7 mouse cellular contexts compared by ENCODE assay signal in genomic region chr1:136588908-136589307, GRCm38 (mm10). TPM values are rescaled to one million over a fixed set of nuclear protein-coding genes. Genes with fewer than 3 reads are reported as not detected.
DNase-seq lines count a peak whose midpoint lies in the region; ATAC-seq and TF ChIP-seq lines count a peak whose summit lies in the region.

No protein-coding gene starts in this region.

- 0 out of 2 replicates have a peak overlapping the region, but pooled peaks have one; percentile 31 for H3K9ac ChIP-seq in lung, embryonic 14.5 days
- H3K9ac ChIP-seq in limb, embryonic 12.5 days (replicated peaks), result no peak overlapping the region; the same call in 1 of the 2 replicates

- 9% methylated on average over 9 of the region's 9 CpGs for WGBS in lung, embryonic 14.5 days
- WGBS in forebrain, embryonic 10.5 days, result 19% methylated on average over 9 of the region's 9 CpGs
- WGBS in limb, embryonic 12.5 days, result 6% methylated on average over 9 of the region's 9 CpGs
- 25% methylated on average over 9 of the region's 9 CpGs for WGBS in lung, adult 2 months

- H3K9me3 ChIP-seq in lung, embryonic 14.5 days (ENCODE audit: low read depth, low read length), result no peaks in the 10 kb centered on the region
- H3K9me3 ChIP-seq in forebrain, embryonic 10.5 days, result no peaks in the 10 kb centered on the region
- no peaks in the 10 kb centered on the region for H3K9me3 ChIP-seq in limb, embryonic 12.5 days

- peak overlapping the region; percentile 18; the same call in 1 of the 2 replicates for H3K4me3 ChIP-seq in lung, embryonic 14.5 days (ENCODE audit: low read depth, low read length)
- H3K4me3 ChIP-seq in forebrain, embryonic 10.5 days, result peak overlapping the region; percentile 30
- peak overlapping the region; percentile 25 for H3K4me3 ChIP-seq in limb, embryonic 12.5 days (replicated peaks)
- no peak overlapping the region for H3K4me3 ChIP-seq in lung, adult 2 months (replicated peaks; ENCODE audit: extremely low read depth, low read depth, low read length)

- no peak overlapping the region for H3K27ac ChIP-seq in lung, embryonic 14.5 days (ENCODE audit: low read depth)
- H3K27ac ChIP-seq in forebrain, embryonic 10.5 days, result no peak overlapping the region
- H3K27ac ChIP-seq in limb, embryonic 12.5 days, result no peak overlapping the region

- ATAC-seq in lung, embryonic 14.5 days (ENCODE audit: insufficient read depth), result peak; percentile 77
- 0 out of 2 replicates have a peak, but pooled peaks have one; percentile 16 for ATAC-seq in limb, embryonic 12.5 days (ENCODE audit: insufficient number of reproducible peaks, insufficient read depth, low FRiP score, low TSS enrichment, low read depth)

- peak; percentile 34 for DNase-seq in lung, embryonic 14.5 days
- DNase-seq in lung, adult 18-20 months, result no peak
- DNase-seq in forebrain, embryonic 10.5 days (ENCODE audit: extremely low spot score, low spot score), result peak; percentile 38
- peak; percentile 59 for DNase-seq in retina, postnatal 1 day
- DNase-seq in lung, adult 2 months, result no peak
- no peak for DNase-seq in kidney, postnatal 25 days

- no peak for TF ChIP-seq CTCF in lung, embryonic 14.5 days (IDR thresholded peaks at IDR 0.05; ENCODE audit: low read depth)
- TF ChIP-seq CTCF in lung, adult 2 months (IDR thresholded peaks at IDR 0.05; ENCODE audit: insufficient read depth, low read length), result no peak

- 0 out of 2 replicates have a peak, but pooled peaks cover 4% of the 10 kb centered on the region for H3K4me1 ChIP-seq in lung, embryonic 14.5 days (ENCODE audit: insufficient read depth)
- H3K4me1 ChIP-seq in forebrain, embryonic 10.5 days, result peaks cover 23% of the 10 kb centered on the region
- peaks cover 21% of the 10 kb centered on the region for H3K4me1 ChIP-seq in limb, embryonic 12.5 days (replicated peaks)
- no peaks in the 10 kb centered on the region for H3K4me1 ChIP-seq in lung, adult 2 months (ENCODE audit: control insufficient read depth, insufficient read depth, low read length)

- no peak for TF ChIP-seq POLR2A in lung, adult 2 months (IDR thresholded peaks at IDR 0.05; ENCODE audit: borderline replicate concordance, extremely low read depth, low read depth, low read length)

- H3K36me3 ChIP-seq in lung, embryonic 14.5 days (ENCODE audit: insufficient read depth), result no peaks in the 10 kb centered on the region
- H3K36me3 ChIP-seq in forebrain, embryonic 10.5 days (replicated peaks), result no peaks in the 10 kb centered on the region
- H3K36me3 ChIP-seq in limb, embryonic 12.5 days, result no peaks in the 10 kb centered on the region

- H3K27me3 ChIP-seq in lung, embryonic 14.5 days (ENCODE audit: insufficient read depth, low read length), result no peaks in the 10 kb centered on the region
- H3K27me3 ChIP-seq in forebrain, embryonic 10.5 days (ENCODE audit: poor library complexity, severe bottlenecking), result peaks cover 43% of the 10 kb centered on the region
- peaks cover 10% of the 10 kb centered on the region for H3K27me3 ChIP-seq in limb, embryonic 12.5 days

- peak overlapping the region; percentile 53 for H3K4me2 ChIP-seq in lung, embryonic 14.5 days
- peak overlapping the region; percentile 58 for H3K4me2 ChIP-seq in limb, embryonic 12.5 days

RNA-seq across cellular contexts. Expression of gene Zfp281, which starts 35.8 kb away (rescaled TPM):
- polyA plus RNA-seq in lung, embryonic 14.5 days (2014; fragmentation: Nextera tagmentation; extraction: Ambion mirVana), result 26.7 and 27.5 TPM in 2 replicates
- polyA plus RNA-seq in forebrain, embryonic 10.5 days (2016; fragmentation: Nextera tagmentation; extraction: Ambion mirVana), result 24.7 and 27.8 TPM in 2 replicates
- 31.3 and 33.3 TPM in 2 replicates for polyA plus RNA-seq in limb, embryonic 12.5 days (2016; fragmentation: Nextera tagmentation; extraction: Ambion mirVana)
- 3.6 and 4.6 TPM in 2 replicates for polyA plus RNA-seq in lung, adult 2 months (2012; rRNA removed)

Comparison
In these comparisons a context has a peak if more than half of its experiments do, and no peak if none do; other contexts are left out.
1. DNase-seq: peak in lung, embryonic 14.5 days (single experiment), forebrain, embryonic 10.5 days (single experiment) and retina, postnatal 1 day (single experiment); none in lung, adult 18-20 months (0 of 2), lung, adult 2 months (single experiment) and kidney, postnatal 25 days (0 of 2).